Mouse (Mus musculus): ENCODE results near the gene Zbtb38.

- TF ChIP-seq POLR2A (IDR thresholded peaks at IDR 0.05; ENCODE audit: borderline replicate concordance, extremely low read depth, low read depth, low read length): no peak
- no peak for TF ChIP-seq CTCF (IDR thresholded peaks at IDR 0.05; ENCODE audit: insufficient read depth, low read length)
These were observed 99.1 kb downstream of the Zbtb38 start for GRCm38 (mm10) chr9:96653538-96653937.

Data from lung, adult 2 months (tissue).